Mouse (Mus musculus) lung, adult 18-20 months (tissue): ENCODE measurements around the gene Prdm15.
A peak's percentile ranks its signal among the peaks of the same experiment; 100 is the strongest.

Experiments used
- DNase-seq, 2 experiments: peaks; one replicate each; pipeline ENCODE4 v3.0.0; 2022; ENCODE audit warnings: mixed read lengths in 2 of 2

Gene Prdm15

DNA sequence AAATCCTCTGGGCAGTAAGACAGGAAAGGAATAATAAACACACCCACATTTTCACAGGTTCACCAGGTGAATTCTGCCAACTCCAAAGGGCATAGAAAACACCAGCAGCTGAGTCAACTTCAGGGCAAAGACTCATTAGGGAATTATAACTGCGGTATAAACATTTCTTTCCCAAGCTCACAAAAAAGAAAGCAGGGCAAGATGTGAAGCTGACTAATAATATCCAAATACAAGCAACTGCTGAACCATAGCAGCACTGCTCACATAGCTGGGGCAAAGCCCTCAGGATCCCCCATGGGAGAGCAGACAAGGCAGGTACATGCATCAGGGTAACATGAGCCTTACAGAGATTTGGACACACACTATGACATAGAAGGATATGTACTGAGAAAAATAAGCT, 34.2 kb downstream of the Prdm15 start:
- no peak for DNase-seq

DNA sequence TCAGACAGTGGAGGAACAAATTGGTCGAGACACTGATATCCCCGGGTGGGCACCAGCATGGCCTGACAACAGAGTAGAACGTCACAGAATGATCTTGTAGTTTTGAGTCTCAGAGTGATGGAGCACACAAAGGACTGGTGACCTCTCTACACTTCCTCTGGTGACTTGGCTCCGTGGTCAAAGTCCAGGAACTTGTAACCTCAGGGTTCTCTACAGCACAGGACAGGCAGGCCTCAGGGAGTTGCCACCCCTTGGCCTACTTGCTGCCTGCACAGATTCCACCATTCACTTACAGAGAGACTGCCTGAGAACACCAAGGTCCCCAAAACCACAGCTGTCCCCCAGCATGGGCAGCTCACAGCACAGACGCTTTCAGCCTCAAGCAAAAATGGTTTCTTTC, 36.4 kb downstream of the Prdm15 start:
- no peak for DNase-seq

DNA sequence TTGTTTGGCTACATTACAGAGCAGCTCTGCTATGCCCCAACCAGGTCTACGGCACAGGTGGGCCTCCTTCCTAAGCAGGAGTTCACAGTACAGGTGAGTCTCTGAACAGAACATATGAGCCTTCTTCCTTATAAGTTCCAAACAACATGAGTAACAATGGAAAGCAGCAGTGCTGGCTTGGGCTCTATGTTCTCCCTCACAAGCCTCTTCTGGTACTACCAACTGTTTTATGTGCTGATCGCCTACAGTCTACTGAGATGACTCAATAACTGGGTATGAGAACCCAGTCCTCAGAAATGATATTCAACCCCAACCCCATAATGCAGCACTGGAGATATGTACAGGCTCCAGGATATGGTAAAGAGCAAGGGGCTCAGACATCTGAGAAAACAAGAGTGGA, 37.6 kb downstream of the Prdm15 start:
- DNase-seq = no peak

DNA sequence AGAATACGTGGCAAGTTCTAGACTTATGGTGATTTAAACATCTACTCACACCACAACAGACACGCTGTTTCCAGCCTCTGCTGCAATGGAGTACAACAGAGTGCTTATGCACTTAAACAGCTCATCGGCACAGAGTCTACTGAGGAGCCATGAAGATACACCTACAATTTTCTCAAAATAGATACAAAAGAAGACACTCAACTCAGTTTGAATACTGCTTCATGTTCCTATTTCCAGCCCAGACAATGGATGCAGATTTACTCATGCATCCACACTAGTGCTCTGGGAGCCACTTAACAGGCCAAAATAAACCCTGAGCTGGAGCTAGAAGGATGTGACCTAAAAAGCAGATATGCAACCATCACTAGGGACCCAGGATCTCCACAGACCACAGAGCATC, 42.8 kb downstream of the Prdm15 start:
- DNase-seq = no peak

DNA sequence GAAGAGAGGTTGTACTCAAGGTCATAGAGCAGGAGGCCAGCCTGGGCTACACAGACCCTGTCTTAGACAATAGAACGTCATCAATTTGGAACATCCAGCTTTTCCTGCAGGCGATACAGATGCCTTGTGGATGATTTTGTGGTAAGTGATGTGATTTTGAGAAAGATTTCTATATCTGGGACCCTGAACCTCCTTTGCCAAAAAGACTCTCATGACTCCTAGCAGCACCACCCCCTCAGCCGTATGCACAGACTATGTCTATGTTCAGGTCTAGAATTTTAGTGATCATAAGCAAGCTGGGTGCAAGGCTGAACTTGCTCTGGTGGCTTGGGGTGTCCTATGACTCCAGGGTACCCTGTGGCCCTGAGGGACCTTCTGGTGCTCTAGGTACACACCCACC, 46.0 kb downstream of the Prdm15 start:
- DNase-seq = no peak

DNA sequence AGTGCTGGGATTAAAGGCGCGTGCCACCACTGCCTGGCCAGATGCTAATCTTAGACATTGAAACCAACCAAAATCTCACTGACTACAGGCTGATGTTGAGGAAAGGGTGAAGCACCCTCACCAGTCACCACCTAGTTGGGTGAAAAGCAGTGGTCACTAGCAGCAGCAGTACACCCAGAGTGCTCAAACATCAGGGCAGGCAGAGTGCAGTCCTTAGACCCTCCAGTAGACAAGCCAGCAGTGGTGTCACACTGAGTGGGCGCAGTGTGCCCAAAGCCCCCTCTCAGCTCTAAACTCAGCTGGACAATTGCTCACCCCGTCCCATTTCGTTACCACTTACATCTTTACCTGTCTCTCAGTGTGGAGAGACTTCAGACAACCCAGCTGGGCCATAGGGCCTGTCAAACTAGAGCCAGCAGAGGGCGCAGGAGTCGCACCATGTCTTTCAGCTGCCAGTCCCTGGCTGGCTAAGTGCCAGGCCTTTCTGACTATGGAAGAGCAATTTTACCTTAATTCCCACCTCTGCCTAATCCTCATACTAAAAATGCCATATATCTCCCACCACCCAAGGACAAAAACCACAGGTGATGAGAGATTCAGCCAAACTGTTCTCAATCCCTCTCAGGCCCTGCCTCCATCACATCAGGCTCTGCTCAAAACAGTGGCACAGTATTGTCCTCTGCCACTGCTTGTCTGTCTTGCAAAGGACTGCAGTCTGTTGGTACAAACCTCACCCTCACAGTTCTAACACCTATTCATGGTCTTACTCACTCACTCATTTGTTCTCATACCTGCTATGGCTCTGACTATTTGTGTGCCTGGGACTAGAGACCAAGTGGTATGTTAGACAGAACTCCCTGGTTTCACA, 46.7 kb downstream of the Prdm15 start:
- peak; percentile 76 to 81 for DNase-seq

DNA sequence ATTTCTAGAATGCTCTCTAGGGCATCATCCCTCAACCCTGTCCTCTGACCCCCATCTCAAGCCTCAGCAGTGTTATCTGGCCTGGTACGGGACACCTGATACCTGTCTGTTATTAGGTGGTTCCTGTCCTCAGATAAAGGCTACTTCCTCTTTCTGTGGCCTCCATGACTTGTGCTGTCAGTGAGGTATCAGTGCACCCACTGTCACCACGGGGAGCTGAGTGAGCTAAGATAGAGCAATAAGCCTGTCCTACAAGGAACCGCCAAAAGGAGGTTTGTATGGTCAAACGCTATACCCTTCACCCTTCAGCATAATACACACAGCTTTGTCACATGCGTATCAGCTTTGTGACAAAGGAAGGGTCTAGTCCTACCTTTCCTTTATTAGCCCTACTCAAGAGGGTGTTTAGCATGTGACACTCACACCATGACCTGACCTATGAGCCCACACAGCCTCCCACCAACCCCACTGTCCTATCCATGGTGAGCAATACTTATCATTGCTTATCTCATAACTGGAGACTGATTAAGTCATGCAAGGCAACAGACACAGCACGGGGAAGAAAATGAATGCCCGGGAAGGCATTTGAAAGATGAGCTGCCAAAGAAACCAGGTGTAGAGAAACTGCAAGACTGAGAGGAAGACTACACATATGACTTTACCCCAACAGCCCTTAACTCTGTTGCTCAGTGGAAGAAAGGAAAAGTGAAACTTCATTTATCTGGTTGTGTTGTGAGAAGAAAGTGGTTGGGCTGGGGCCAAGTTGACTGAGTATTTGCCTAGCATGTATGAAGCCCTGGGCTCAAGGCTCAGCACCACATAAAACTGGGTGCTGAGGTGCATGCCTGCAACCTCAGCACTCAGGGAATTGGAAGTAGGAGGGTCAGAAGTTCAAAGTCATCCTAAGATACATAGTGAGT, 53.4 kb downstream of the Prdm15 start:
- DNase-seq = no peak

DNA sequence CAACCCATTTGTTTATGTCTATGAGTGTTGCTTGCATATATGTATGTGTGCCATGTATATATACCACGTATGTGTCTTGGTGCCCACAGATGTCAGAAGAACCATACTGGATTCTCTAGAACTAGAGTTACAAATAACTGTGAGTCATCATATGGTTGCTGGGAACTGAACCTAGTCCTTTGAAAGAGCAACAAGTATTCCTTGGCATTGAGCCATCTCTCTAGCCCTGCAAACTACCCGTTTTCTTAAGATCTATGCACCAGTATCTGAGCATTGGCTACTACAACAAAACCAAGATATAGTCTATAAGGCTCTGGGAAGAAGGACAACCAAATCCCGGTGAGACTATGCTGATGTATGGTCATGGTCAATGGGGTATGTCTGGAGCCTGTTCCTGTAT, 54.4 kb downstream of the Prdm15 start:
- DNase-seq = no peak

DNA sequence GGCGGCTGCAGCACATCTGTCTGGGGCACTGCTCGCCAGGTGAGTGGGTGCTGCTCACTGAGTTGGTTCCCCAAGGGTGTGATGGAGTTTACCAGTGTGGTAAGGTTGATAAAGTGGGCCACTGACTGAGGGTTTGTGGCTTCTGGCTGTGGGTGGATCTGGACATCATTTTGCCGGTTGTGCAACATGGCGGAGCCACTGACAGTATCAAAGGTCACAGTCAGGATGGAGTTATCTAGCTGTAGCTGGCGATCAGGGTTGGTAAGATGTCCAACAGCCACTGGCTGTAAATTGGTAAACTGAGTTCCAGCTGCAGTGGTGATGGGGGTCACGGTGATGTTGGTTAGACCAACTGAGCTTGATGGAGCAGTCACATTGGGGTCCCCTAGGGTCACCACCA, 57.4 kb downstream of the Prdm15 start:
- no peak for DNase-seq

DNA sequence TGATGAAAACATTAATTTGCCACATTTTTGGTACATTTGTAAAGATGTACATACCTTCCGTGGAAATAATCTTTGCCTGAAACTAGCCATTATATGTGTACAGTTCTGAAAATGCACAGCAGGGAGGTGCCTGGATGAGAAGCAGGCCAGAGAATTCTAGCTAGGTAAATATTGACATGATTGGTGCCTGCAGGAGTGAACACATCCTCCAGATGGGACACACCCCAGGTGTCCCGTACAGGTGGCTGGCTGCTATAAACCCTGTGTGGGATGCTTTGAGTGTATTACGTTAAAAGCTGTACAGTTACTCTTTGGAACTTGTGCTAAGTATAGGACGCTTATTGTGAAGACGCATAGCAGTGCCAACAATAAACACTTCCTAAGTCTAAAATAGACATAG, 68.6 kb downstream of the Prdm15 start:
- DNase-seq = no peak

DNA sequence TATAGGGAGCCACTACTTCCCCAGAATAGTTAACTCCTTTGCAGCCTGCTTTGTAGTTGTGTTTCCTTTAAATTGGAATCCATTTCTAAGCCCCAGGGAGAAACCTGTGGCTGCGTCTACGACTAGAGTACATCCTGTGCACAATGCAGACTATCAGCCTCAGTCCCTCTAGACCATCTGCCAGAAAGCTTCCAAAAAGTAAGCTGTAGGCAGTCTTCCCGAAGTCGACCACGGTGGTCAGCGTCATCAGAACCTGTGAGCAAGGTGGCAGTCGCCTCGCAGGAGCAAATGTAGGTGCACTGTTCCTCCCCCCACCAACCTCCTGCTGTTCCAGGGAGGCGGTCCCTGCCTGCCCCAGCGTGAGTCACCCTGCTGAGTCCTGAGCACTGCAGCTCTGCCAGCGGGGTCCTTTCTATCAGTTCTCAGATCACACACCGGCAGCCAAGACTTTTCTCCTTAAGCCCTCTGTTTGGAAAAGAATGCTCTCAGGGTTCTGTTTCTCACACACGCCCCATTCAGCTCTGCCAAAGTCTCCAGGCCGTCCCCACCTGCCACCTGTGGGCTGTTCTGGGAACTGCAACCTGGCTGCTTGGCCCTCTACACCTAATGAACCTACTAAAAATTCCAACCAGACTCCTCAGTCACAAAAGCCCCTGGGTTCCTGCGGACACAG, 73.2 kb downstream of the Prdm15 start:
- peak; percentile 85 to 86 for DNase-seq

DNA sequence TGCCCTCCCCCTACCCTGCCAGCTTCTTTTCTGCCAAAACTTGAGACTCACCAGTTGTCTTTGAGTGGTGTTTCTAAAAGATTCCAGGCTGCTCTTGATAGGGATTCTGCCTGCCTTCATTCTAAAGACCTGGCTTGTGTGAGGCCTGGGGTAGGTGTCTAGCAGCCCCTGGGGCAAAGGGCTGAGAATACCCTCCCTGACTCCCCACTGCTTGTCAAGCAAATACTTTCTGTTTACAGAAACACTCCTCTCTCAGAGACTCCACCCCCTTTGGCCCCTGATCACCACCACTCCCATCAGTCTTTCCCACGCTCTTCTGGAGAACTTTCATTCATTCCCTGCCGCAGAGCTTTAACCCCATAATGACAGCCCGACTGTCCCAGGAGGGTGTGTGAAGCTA, 85.1 kb downstream of the Prdm15 start:
- peak; percentile 62 to 75 for DNase-seq

DNA sequence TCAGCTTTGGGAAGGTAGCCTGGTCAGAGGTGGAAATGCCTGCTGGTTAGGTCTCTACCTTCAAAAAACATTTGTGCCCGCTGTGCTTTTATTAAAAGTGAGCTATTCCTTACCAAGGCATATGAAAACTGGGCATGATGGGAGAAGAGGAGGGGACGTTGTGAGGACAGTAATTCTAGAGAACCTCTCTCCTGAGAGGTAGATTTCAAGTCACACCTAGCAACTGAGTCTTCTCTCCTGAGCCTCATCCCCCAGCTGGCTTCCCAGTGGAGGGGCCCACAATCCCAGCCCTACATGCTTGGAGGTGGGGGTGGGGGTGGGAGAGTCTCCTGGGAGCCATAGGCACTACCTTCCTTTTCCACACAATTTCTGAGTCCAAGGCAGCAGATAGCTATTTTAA, 87.0 kb downstream of the Prdm15 start:
- DNase-seq = no peak

DNA sequence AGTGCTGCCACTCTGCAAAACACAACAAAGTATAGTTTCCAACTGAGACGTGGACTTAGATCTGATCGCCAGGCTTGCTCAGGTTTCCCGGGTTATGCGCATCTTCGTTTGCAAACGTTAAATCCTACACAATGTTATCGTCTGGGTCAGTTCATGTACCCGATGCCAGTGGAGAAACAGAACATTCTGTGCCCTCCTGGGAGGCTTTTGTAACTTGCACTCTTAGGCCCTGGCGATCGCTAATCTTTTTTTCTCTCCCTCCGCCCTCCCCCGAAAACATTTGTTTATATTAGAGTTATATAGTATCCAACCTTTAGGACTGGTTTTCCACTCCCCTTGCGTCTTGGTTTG, 87.7 kb downstream of the Prdm15 start:
- DNase-seq = peak in 1 of 2 experiments; percentile 27

DNA sequence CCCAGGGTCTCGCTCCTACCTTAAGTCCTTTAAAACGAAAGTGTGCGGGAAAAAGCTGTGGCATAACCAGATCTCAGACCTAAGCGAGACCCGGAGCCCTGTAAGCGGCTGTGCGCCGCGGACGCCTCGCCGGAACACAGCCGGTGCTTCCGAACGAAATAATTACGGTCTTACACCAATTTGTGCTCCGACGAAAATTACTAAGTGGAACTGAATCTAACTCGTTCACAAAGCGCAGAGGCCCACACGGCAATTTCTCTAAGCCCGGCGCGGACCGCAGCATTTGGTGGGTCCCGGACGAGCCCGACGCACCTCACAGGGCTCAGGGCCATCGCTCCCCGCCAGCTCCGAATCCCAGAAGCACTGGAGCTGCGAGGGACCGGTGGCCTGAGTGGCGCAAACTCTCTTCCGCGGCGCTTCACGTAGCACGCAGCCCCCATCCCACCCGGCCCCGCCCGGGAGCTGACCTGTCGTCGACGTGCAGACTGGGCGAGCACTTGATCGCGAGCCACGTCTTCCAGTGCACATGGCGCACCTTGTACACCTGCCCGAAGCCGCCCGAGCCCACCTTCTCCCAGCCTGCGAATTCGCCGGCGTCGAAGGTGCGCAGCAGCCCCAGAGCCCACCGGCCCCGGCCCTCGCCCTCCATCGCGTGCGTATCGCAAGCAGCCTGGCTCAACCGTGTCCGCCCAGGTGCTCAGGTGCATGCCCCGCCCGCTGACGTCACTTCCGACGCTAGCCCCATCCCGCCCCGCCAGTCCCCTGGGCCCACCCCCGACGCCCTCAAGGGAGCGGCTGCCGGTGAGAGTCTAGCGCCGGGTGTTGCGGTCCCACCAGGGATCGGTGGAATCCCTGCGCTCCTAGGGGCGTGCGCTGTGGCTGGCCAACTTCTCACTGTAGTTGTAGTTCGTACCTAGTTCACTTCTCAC, 88.3 kb downstream of the Prdm15 start, which contains the start of gene Ripk4:
Ripk4 (minus strand) TSS at position 727 of the 929 bp plus-strand sequence.
- DNase-seq = peak; percentile 82 to 87

DNA sequence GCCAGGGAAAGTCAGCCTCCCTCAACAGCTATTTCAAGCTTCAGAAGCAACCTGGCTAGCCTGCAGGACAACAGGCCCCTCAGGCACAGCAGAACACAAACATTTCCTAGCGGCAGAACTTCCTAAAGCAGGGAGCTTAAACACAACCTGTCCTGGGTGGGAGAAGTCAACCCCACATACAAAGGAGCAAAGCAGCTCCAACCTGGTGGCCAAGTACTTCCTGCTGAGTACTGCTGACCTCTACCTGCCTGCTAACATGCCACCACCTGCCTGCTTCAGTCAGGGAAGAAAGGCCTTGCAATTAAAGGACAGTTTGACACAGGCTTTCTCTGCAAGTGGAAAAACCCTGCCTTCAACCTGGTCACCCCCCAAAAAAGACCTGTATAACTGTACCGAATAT, 89.9 kb downstream of the Prdm15 start:
- DNase-seq = peak in 1 of 2 experiments; percentile 32

DNA sequence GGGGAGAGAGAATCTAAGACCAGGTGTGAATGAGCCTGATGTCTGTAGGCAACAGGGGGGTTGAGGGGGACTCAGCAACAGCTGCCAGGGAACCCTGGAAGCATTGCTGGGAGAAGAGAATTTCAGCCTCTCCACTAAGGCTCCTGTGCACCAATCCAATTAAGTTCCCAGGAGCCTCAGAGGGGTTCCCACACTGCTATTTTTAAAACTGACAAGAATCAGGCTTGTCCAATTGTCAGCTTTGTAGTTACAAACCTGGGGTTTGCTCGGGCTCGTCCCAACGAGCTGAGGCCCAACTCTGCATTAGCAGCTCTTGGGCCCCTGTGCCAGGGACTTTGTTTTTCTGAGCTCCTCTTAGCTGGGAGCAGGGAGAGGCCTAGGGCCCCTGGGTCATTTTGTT, 92.0 kb downstream of the Prdm15 start:
- DNase-seq = no peak

DNA sequence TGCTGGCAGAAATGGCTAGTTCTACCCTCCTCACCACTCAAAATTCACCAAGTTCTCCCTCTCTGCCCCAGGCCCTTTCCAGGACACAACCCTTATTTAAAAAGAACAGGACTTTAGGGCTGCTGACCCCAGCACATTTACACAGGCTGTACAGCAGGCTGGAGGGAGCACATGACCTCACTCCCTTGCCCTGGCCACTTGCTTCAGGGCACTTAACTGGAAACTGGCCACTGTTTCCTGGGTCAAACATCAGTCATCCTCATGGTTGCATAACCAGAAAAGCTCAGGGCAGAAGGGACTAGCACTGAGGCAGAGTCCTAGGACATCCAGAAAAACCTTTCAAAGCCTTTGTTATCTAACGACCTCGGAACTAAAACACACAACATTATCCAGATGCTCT, 93.4 kb downstream of the Prdm15 start:
- peak; percentile 67 to 79 for DNase-seq

DNA sequence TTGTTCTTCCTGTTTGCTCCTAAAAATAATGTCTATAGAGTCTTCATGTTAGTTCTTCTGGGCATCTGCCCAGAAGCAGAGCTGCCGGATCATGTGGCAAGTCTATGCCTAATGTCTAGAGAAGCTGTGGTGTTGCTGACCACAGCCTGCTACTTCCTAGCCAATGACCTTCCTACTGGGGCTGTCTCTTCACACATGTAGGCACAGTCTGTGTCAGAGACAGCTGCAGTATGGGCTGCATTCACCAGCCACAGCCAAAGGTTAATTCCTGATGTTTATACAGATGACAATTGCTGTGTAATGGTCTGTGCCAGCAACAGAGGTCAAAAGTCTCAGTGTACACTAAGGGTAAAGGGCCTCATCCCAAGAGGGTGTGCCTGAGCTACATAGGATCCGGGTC, 95.2 kb downstream of the Prdm15 start:
- no peak for DNase-seq

DNA sequence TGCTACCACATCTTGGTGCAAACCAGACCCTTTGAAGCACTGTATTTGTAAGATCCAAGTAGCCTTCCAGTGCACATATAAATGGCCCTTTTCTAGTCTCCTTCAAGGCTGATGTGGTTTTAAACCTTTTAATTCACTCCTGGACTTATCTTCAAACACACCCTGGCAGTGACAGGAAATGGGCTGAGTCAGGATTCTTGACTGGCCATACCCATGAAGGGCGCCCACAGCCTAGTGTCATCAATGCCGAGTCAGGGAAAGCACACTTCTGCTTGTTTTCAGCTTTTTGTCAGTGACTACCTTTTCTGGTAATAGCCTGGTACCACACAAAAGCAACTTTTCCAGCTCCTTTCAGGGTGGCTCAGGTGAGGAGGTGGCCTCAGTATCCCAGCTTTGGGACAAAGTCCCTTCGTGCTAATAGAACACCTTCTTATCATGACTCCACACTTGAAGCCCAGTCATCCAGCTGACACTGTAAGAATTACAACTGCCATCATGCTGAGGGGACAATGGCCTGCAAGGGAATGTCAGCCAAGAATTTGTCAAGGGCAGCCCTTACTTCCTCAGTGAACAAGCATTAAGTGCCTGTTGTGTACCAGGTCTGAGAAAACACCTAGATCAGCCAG, 99.2 kb downstream of the Prdm15 start:
- DNase-seq = no peak

DNA sequence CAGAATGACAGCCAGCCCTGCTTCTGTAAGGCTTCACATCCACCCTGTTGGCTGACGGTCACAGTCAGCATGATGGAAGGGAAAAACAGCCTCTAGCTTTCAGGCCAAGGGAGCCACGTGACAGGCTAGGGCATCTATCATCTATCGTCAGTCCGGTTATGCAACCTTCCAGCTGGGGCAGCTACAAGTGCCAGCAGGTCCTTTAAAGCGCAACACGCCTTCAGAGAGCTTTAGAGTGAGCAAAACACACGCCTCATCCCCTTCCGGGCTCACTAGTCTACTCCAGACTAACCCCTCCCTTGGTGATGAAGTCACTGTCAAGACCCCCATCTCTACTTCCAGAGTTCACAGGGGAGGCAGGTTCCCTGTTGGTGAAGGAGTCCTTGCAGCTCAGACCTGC, 99.8 kb downstream of the Prdm15 start:
- DNase-seq = peak; percentile 87 to 92

DNA sequence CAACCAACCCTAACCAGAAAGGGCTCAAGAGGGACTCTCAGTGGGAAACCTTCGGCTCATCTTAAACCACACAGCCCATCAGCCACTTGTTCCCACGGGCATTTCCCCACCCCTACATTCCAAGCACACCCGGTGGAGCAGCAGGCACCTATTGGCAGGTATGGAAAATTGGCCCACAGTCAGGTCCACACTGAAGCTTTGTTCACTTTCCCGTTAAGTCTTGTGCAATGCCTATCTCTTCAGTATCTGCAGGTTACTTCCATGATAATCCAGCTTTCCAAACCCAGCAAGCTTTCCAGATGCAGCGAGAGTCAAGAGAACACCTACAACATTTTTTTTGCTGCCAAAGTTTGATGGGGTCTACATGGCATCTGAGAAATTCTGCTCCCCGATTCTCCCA, 103.2 kb downstream of the Prdm15 start:
- DNase-seq = no peak
